Mouse (Mus musculus) bone marrow macrophage, adult 2 months (primary cell): ENCODE data around the gene Slc4a1ap.

Source experiments
- CTCF ChIP-seq: IDR thresholded peaks from 2 replicates; pipeline ENCODE4 v1.5.1; 2012; ENCODE audit warnings: low read depth, mild to moderate bottlenecking, low read length, moderate library complexity
- POLR2A ChIP-seq: IDR thresholded peaks from 2 replicates; pipeline ENCODE4 v1.6.1; 2012; ENCODE audit warnings: mild to moderate bottlenecking, low read depth, low read length, borderline replicate concordance

DNA sequence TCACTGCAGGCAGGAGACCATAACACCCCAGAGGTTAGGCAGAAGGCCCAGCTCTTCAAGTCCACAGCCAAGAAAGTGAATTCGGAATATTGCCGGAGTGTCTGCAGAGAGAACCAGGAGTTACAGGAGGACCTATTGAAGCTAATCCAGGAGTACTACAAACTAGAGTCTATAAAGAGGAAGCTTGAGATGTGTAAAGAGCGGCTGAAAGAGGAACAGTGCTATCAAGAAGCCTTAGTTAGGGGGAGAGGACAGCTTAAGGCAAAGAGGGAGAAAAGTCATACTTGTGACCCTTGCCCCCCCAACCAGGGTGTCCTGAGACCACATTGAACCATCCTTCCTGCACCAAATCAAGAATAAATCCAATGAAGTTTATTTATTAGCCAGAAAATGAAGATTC is 38.9 kb upstream of the Slc4a1ap start:
- TF ChIP-seq CTCF, result no peak
- TF ChIP-seq POLR2A, result no peak
